Mouse (Mus musculus): Measurements from ENCODE around the gene Atp6v0b. TPM values are rescaled to one million over a fixed set of nuclear protein-coding genes. Genes with fewer than 3 reads are reported as not detected.
A peak's percentile ranks its signal among the peaks of the same experiment; 100 is the strongest.

The Atp6v0b gene
- polyA plus RNA-seq, 1 experiment from 2014 or later: 242 TPM

DNA sequence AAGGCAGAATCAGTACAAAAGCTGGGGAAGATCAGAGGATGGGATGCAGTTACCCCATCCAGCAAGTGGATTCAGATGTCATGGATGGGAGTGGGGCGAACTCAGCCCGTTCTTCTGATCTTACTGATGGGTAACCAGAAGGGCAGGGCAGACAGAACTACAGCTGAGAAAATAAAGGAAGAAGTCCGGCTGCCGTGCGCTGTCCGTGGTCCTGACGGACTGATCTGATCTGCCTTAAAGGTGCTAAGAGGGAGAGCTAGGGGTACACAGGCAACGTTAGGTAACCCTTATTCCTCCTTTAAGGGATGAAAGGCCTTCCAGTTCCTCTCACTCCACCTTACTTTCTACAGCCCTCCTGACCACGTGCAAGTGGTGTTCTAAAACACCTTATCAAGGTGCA, 6.2 kb upstream of the Atp6v0b start:
- H3K4me3 ChIP-seq (ENCODE audit: low read depth, low read length): no peak overlapping the region
- no peak for TF ChIP-seq CTCF (IDR thresholded peaks at IDR 0.05; ENCODE audit: low read depth)
- H3K9ac ChIP-seq (ENCODE audit: low read length): no peak overlapping the region
- H3K27me3 ChIP-seq (ENCODE audit: control insufficient read depth, insufficient read depth, low read length): no peaks in the 10 kb centered on the region
- no peak overlapping the region for H3K27ac ChIP-seq (replicated peaks)
- peak; percentile 62 for DNase-seq (ENCODE audit: low spot score)
- no peak overlapping the region for H3K4me2 ChIP-seq (replicated peaks; ENCODE audit: low read depth)
- no peaks in the 10 kb centered on the region for H3K9me3 ChIP-seq (ENCODE audit: control insufficient read depth, low read length)
- peaks cover 2% of the 10 kb centered on the region; the same call in 1 of the 2 replicates for H3K4me1 ChIP-seq (replicated peaks; ENCODE audit: control insufficient read depth, insufficient read depth)
- H3K36me3 ChIP-seq (ENCODE audit: control insufficient read depth, insufficient read depth, low read length): peaks cover 2% of the 10 kb centered on the region
- no peak for ATAC-seq (ENCODE audit: low FRiP score, low TSS enrichment)
- WGBS: 14% methylated on average over 9 of the region's 9 CpGs

DNA sequence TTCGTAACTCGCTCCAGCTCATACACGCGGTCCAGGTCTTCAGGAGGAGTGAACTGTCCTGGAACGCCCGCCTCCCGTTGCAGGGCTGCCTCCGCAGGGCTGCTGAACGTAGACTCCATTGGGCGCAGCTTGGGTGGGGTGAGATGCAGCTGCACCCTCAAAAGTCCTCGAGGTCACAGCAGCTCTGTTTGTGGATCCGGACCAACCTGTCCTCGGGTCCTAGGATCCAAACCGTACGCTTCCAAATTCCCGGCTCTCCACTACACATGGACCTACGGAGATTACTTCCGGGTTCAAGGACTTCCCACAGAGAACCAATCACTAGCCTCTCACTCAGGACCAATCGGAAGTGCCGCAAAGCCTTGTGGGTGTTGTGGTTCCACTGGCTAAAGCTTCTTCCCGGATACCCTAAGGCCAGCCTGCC, 4.6 kb upstream of the Atp6v0b start, which contains the start of gene Dph2:
Dph2 (minus strand) TSS at position 295 of the 424 bp plus-strand sequence.
- DNase-seq (ENCODE audit: low spot score) (peak; percentile 85), ATAC-seq (ENCODE audit: low FRiP score, low TSS enrichment) (peak; percentile 87)
- Histone ChIP-seq H3K27me3 (ENCODE audit: control insufficient read depth, insufficient read depth, low read length) (no peaks in the 10 kb centered on the region), H3K4me1 (replicated peaks; ENCODE audit: control insufficient read depth, insufficient read depth) (peaks cover 2% of the 10 kb centered on the region; the same call in 1 of the 2 replicates), H3K9ac (ENCODE audit: low read length) (peak within 1 kb of the TSS; percentile 65), H3K4me3 (ENCODE audit: low read depth, low read length) (peak within 1 kb of the TSS; percentile 69), H3K27ac (replicated peaks) (no peak within 1 kb of the TSS), H3K4me2 (replicated peaks; ENCODE audit: low read depth) (peak within 1 kb of the TSS; percentile 96), H3K9me3 (ENCODE audit: control insufficient read depth, low read length) (no peaks in the 10 kb centered on the region), H3K36me3 (ENCODE audit: control insufficient read depth, insufficient read depth, low read length) (peaks cover 2% of the 10 kb centered on the region; the same call in 1 of the 2 replicates)
- TF ChIP-seq CTCF (IDR thresholded peaks at IDR 0.05; ENCODE audit: low read depth) (no peak), EP300 (optimal IDR thresholded peaks at IDR 0.05) (no peak)
- 1% methylated on average over 21 of the region's 21 CpGs for WGBS

DNA sequence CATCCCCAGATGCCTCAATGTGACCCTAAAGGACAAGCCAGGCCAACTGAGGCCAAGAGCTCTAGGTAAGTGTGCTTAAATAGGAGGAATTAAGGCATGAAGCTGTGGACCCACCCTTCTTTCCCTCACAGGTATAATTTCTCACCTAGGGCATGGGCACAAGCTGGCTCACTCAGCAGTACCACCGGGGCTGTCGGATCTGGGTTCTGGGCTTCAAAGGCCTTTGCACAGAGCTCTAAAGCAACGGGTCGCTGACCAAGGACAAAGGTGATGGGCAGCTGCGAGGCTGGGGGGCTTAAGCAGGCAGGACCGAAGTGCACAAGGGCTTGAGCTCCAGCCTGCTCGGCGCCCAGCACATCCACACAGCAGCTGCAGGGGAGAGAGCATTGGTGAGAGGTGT, 3.6 kb upstream of the Atp6v0b start:
- Histone ChIP-seq H3K27me3 (ENCODE audit: control insufficient read depth, insufficient read depth, low read length) (no peaks in the 10 kb centered on the region), H3K4me3 (ENCODE audit: low read depth, low read length) (no peak overlapping the region), H3K4me2 (replicated peaks; ENCODE audit: low read depth) (peak overlapping the region; percentile 96; the same call in 1 of the 2 replicates), H3K36me3 (ENCODE audit: control insufficient read depth, insufficient read depth, low read length) (peaks cover 2% of the 10 kb centered on the region; the same call in 1 of the 2 replicates), H3K9me3 (ENCODE audit: control insufficient read depth, low read length) (no peaks in the 10 kb centered on the region), H3K9ac (ENCODE audit: low read length) (no peak overlapping the region), H3K27ac (replicated peaks) (no peak overlapping the region), H3K4me1 (replicated peaks; ENCODE audit: control insufficient read depth, insufficient read depth) (peaks cover 2% of the 10 kb centered on the region; the same call in 1 of the 2 replicates)
- ATAC-seq (ENCODE audit: low FRiP score, low TSS enrichment) (no peak), DNase-seq (ENCODE audit: low spot score) (no peak)
- no peak for TF ChIP-seq EP300 (optimal IDR thresholded peaks at IDR 0.05)
- TF ChIP-seq CTCF (IDR thresholded peaks at IDR 0.05; ENCODE audit: low read depth): no peak
- 89% methylated on average over 8 of the region's 8 CpGs for WGBS

DNA sequence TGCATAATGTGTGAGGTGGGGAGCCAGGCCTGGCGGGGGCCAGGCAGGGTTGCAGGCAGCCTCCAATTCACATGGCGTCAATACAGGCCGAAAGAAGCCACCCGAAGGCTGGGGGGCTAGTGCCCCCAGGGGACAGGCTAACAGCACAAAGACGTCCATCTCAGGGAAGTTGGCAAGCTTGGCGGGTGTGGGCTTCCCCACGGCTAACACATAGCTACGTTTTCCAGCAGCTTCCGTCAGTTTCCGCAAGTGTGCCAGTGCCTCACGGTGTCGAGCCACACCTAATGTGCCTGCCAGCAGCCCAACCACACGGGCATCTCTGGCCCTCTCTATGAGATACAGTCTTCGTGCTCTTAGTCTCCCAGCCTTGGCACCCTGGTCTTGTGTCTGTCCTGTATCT, 2.9 kb upstream of the Atp6v0b start:
- no peak overlapping the region for H3K9ac ChIP-seq (ENCODE audit: low read length)
- H3K9me3 ChIP-seq (ENCODE audit: control insufficient read depth, low read length): no peaks in the 10 kb centered on the region
- no peak for TF ChIP-seq EP300 (optimal IDR thresholded peaks at IDR 0.05)
- TF ChIP-seq CTCF (IDR thresholded peaks at IDR 0.05; ENCODE audit: low read depth): no peak
- H3K4me1 ChIP-seq (replicated peaks; ENCODE audit: control insufficient read depth, insufficient read depth): peaks cover 2% of the 10 kb centered on the region; the same call in 1 of the 2 replicates
- DNase-seq (ENCODE audit: low spot score) (no peak), ATAC-seq (ENCODE audit: low FRiP score, low TSS enrichment) (no peak)
- H3K4me3 ChIP-seq (ENCODE audit: low read depth, low read length): no peak overlapping the region
- H3K27ac ChIP-seq (replicated peaks): no peak overlapping the region
- H3K27me3 ChIP-seq (ENCODE audit: control insufficient read depth, insufficient read depth, low read length): no peaks in the 10 kb centered on the region
- 92% methylated on average over 14 of the region's 14 CpGs for WGBS
- no peak overlapping the region for H3K4me2 ChIP-seq (replicated peaks; ENCODE audit: low read depth)
- peaks cover 3% of the 10 kb centered on the region; the same call in 1 of the 2 replicates for H3K36me3 ChIP-seq (ENCODE audit: control insufficient read depth, insufficient read depth, low read length)

GRCm38 (mm10) chr4:117889471-117889870, 2.3 kb upstream of the Atp6v0b start:
- Histone ChIP-seq H3K4me2 (replicated peaks; ENCODE audit: low read depth) (no peak overlapping the region), H3K36me3 (ENCODE audit: control insufficient read depth, insufficient read depth, low read length) (0 out of 2 replicates have a peak, but pooled peaks cover 6% of the 10 kb centered on the region), H3K9ac (ENCODE audit: low read length) (no peak overlapping the region), H3K4me3 (ENCODE audit: low read depth, low read length) (no peak overlapping the region), H3K9me3 (ENCODE audit: control insufficient read depth, low read length) (no peaks in the 10 kb centered on the region), H3K27me3 (ENCODE audit: control insufficient read depth, insufficient read depth, low read length) (no peaks in the 10 kb centered on the region), H3K4me1 (replicated peaks; ENCODE audit: control insufficient read depth, insufficient read depth) (peaks cover 2% of the 10 kb centered on the region; the same call in 1 of the 2 replicates), H3K27ac (replicated peaks) (no peak overlapping the region)
- ATAC-seq (ENCODE audit: low FRiP score, low TSS enrichment) (no peak), DNase-seq (ENCODE audit: low spot score) (no peak)
- 92% methylated on average over 15 of the region's 15 CpGs for WGBS
- TF ChIP-seq EP300 (optimal IDR thresholded peaks at IDR 0.05): no peak
- no peak for TF ChIP-seq CTCF (IDR thresholded peaks at IDR 0.05; ENCODE audit: low read depth)

- no peak overlapping the region; the same call in 1 of the 2 replicates for H3K9ac ChIP-seq (ENCODE audit: low read length)
- 68% methylated on average over 2 of the region's 2 CpGs for WGBS
- no peak overlapping the region for H3K4me3 ChIP-seq (ENCODE audit: low read depth, low read length)
- no peak overlapping the region for H3K27ac ChIP-seq (replicated peaks)
- no peak overlapping the region for H3K4me2 ChIP-seq (replicated peaks; ENCODE audit: low read depth)
- H3K27me3 ChIP-seq (ENCODE audit: control insufficient read depth, insufficient read depth, low read length): no peaks in the 10 kb centered on the region
- no peaks in the 10 kb centered on the region for H3K9me3 ChIP-seq (ENCODE audit: control insufficient read depth, low read length)
- ATAC-seq (ENCODE audit: low FRiP score, low TSS enrichment) (no peak), DNase-seq (ENCODE audit: low spot score) (no peak)
- H3K4me1 ChIP-seq (replicated peaks; ENCODE audit: control insufficient read depth, insufficient read depth): peaks cover 11% of the 10 kb centered on the region; the same call in 1 of the 2 replicates
- TF ChIP-seq EP300 (optimal IDR thresholded peaks at IDR 0.05): no peak
- TF ChIP-seq CTCF (IDR thresholded peaks at IDR 0.05; ENCODE audit: low read depth): no peak
- H3K36me3 ChIP-seq (ENCODE audit: control insufficient read depth, insufficient read depth, low read length): 0 out of 2 replicates have a peak, but pooled peaks cover 6% of the 10 kb centered on the region
These were observed 787 bp upstream of the Atp6v0b start for GRCm38 (mm10) chr4:117887920-117888319.
